Mouse (Mus musculus) limb, embryonic 13.5 days (tissue): ENCODE measurements around the gene Flt3l. TPM values are rescaled to one million over a fixed set of nuclear protein-coding genes. Genes with fewer than 3 reads are reported as not detected.
"Not testable (repeated sequence)": the region's sequence is repeated elsewhere in the genome, so short reads cannot be mapped to it uniquely, and the experiment has no call there.

ENCODE experiments used
- ATAC-seq: fragments of 200-750 bp; cut with Nextera tagmentation; 2 replicates; pipeline ENCODE4 v1.8.0; 2017; ENCODE audit warnings: low read depth, moderate number of reproducible peaks, moderate TSS enrichment; ENCODE audit not compliant: low FRiP score
- H3K27ac ChIP-seq: fragments of 300-500 bp; sonication (generic); 2 replicates; pipeline ENCODE4 v1.5.1; 2015; ENCODE audit warnings: inconsistent platforms, mild to moderate bottlenecking, moderate library complexity
- H3K27me3 ChIP-seq: fragments of 300-500 bp; sonication (generic); 2 replicates; pipeline ENCODE4 v1.6.1; 2015; ENCODE audit warnings: mild to moderate bottlenecking, inconsistent platforms
- H3K36me3 ChIP-seq: fragments of 300-500 bp; sonication (generic); 2 replicates; pipeline ENCODE4 v1.6.1; 2015; ENCODE audit warnings: inconsistent platforms, mild to moderate bottlenecking, moderate library complexity
- H3K4me1 ChIP-seq: fragments of 300-500 bp; sonication (generic); 2 replicates; pipeline ENCODE4 v1.6.1; 2015; ENCODE audit warnings: inconsistent platforms
- H3K4me2 ChIP-seq: fragments of 300-500 bp; sonication (generic); replicated peaks from 2 replicates; pipeline ENCODE4 v1.6.1; 2015; ENCODE audit warnings: inconsistent platforms, mild to moderate bottlenecking, moderate library complexity
- H3K4me3 ChIP-seq: fragments of 300-500 bp; sonication (generic); 2 replicates; pipeline ENCODE4 v1.5.1; 2015; ENCODE audit warnings: moderate library complexity, mild to moderate bottlenecking, inconsistent platforms
- H3K9ac ChIP-seq: fragments of 300-500 bp; sonication (generic); 2 replicates; pipeline ENCODE4 v1.6.1; 2015; ENCODE audit warnings: mild to moderate bottlenecking, inconsistent platforms
- H3K9me3 ChIP-seq: fragments of 300-500 bp; sonication (generic); 2 replicates; pipeline ENCODE4 v1.6.1; 2016; ENCODE audit warnings: inconsistent platforms
- WGBS: fragments of 180-500 bp; shearing (Covaris S2); methylation state at CpG from one replicate; pipeline ENCODE4 v1.1.7; 2015; 5-methylcytosine and 5-hydroxymethylcytosine counted together
- polyA plus RNA-seq: library from polyadenylated mRNA; unstranded; fragments of >200 nt; fragmentation: Nextera tagmentation; extraction: Ambion mirVana; gene quantifications from 2 replicates; pipeline ENCODE4 v1.2.1, GENCODE M21; 2015

The Flt3l gene
- polyA plus RNA-seq, 1 experiment from 2014 or later = 1.2 TPM

GRCm38 (mm10) chr7:45118336-45118735, 17.9 kb downstream of the Flt3l start:
- H3K9ac ChIP-seq = no peak overlapping the region
- 91% methylated on average over 6 of the region's 6 CpGs for WGBS
- H3K4me3 ChIP-seq = no peak overlapping the region
- no peak overlapping the region for H3K4me2 ChIP-seq
- no peaks in the 10 kb centered on the region for H3K27me3 ChIP-seq
- no peak overlapping the region for H3K27ac ChIP-seq
- peaks cover 57% of the 10 kb centered on the region for H3K36me3 ChIP-seq
- no peaks in the 10 kb centered on the region for H3K9me3 ChIP-seq
- peaks cover 21% of the 10 kb centered on the region for H3K4me1 ChIP-seq
- no peak for ATAC-seq

GRCm38 (mm10) chr7:45117566-45117965, 18.7 kb downstream of the Flt3l start:
- WGBS = 85% methylated on average over 8 of the region's 8 CpGs
- no peaks in the 10 kb centered on the region for H3K9me3 ChIP-seq
- no peak for ATAC-seq
- H3K4me3 ChIP-seq = no peak overlapping the region
- no peak overlapping the region for H3K27ac ChIP-seq
- peaks cover 50% of the 10 kb centered on the region for H3K36me3 ChIP-seq
- no peaks in the 10 kb centered on the region for H3K27me3 ChIP-seq
- no peak overlapping the region for H3K9ac ChIP-seq
- peaks cover 14% of the 10 kb centered on the region for H3K4me1 ChIP-seq
- H3K4me2 ChIP-seq = no peak overlapping the region

GRCm38 (mm10) chr7:45113476-45113875, 22.8 kb downstream of the Flt3l start:
- Histone ChIP-seq H3K27ac (no peak overlapping the region), H3K4me3 (no peak overlapping the region), H3K4me1 (no peaks in the 10 kb centered on the region), H3K36me3 (peaks cover 11% of the 10 kb centered on the region; the same call in 1 of the 2 replicates), H3K27me3 (no peaks in the 10 kb centered on the region), H3K4me2 (no peak overlapping the region), H3K9me3 (no peaks in the 10 kb centered on the region), H3K9ac (no peak overlapping the region)
- 69% methylated on average over 2 of the region's 2 CpGs for WGBS
- ATAC-seq = no peak

- no peak overlapping the region for H3K27ac ChIP-seq
- H3K9me3 ChIP-seq = no peaks in the 10 kb centered on the region
- no peaks in the 10 kb centered on the region for H3K4me1 ChIP-seq
- H3K9ac ChIP-seq = no peak overlapping the region
- H3K4me2 ChIP-seq = no peak overlapping the region
- 65% methylated on average over 3 of the region's 3 CpGs for WGBS
- no peaks in the 10 kb centered on the region for H3K27me3 ChIP-seq
- no peak overlapping the region for H3K4me3 ChIP-seq
- H3K36me3 ChIP-seq = peaks cover 1% of the 10 kb centered on the region; the same call in 1 of the 2 replicates
- no peak for ATAC-seq
These were observed 23.7 kb downstream of the Flt3l start for GRCm38 (mm10) chr7:45112529-45112928.

GRCm38 (mm10) chr7:45111940-45112339, 24.3 kb downstream of the Flt3l start:
- Histone ChIP-seq H3K27ac (no peak overlapping the region), H3K27me3 (no peaks in the 10 kb centered on the region), H3K9ac (no peak overlapping the region), H3K9me3 (no peaks in the 10 kb centered on the region), H3K4me1 (no peaks in the 10 kb centered on the region), H3K4me2 (no peak overlapping the region), H3K36me3 (no peaks in the 10 kb centered on the region), H3K4me3 (no peak overlapping the region)
- ATAC-seq = no peak
- WGBS = 61% methylated on average over 2 of the region's 2 CpGs

GRCm38 (mm10) chr7:45110089-45110488, 26.1 kb downstream of the Flt3l start:
- H3K4me2 ChIP-seq, H3K27ac ChIP-seq, H3K9ac ChIP-seq, H3K4me3 ChIP-seq, H3K4me1 ChIP-seq, H3K27me3 ChIP-seq, H3K9me3 ChIP-seq, ATAC-seq, H3K36me3 ChIP-seq: not testable (repeated sequence)
- WGBS = 91% methylated on average over 4 of the region's 4 CpGs

GRCm38 (mm10) chr7:45107052-45107645, 29.1 kb downstream of the Flt3l start:
- H3K4me2 ChIP-seq = no peak overlapping the region
- H3K27me3 ChIP-seq = no peaks in the 10 kb centered on the region
- no peak for ATAC-seq
- WGBS = 68% methylated on average over 5 of the region's 5 CpGs
- no peak overlapping the region for H3K27ac ChIP-seq
- no peaks in the 10 kb centered on the region for H3K9me3 ChIP-seq
- H3K4me1 ChIP-seq = peaks cover 21% of the 10 kb centered on the region
- H3K36me3 ChIP-seq = no peaks in the 10 kb centered on the region
- no peak overlapping the region for H3K9ac ChIP-seq
- H3K4me3 ChIP-seq = no peak overlapping the region

GRCm38 (mm10) chr7:45106441-45106840, 29.8 kb downstream of the Flt3l start:
- H3K4me3 ChIP-seq = no peak overlapping the region
- no peaks in the 10 kb centered on the region for H3K9me3 ChIP-seq
- no peaks in the 10 kb centered on the region for H3K36me3 ChIP-seq
- 44% methylated on average over 6 of the region's 6 CpGs for WGBS
- H3K27me3 ChIP-seq = no peaks in the 10 kb centered on the region
- H3K4me2 ChIP-seq = no peak overlapping the region
- peaks cover 24% of the 10 kb centered on the region for H3K4me1 ChIP-seq
- H3K9ac ChIP-seq = no peak overlapping the region
- ATAC-seq = no peak
- no peak overlapping the region for H3K27ac ChIP-seq

GRCm38 (mm10) chr7:45105491-45105890, 30.7 kb downstream of the Flt3l start:
- Histone ChIP-seq H3K27me3 (no peaks in the 10 kb centered on the region), H3K9ac (no peak overlapping the region), H3K36me3 (no peaks in the 10 kb centered on the region), H3K4me1 (peaks cover 24% of the 10 kb centered on the region), H3K4me3 (no peak overlapping the region), H3K4me2 (no peak overlapping the region), H3K9me3 (no peaks in the 10 kb centered on the region), H3K27ac (no peak overlapping the region)
- ATAC-seq = no peak
- 69% methylated on average over 8 of the region's 8 CpGs for WGBS

GRCm38 (mm10) chr7:45104941-45105340, 31.3 kb downstream of the Flt3l start:
- WGBS = 71% methylated on average over 5 of the region's 5 CpGs
- peaks cover 24% of the 10 kb centered on the region for H3K4me1 ChIP-seq
- H3K27ac ChIP-seq = no peak overlapping the region
- H3K4me3 ChIP-seq = no peak overlapping the region
- H3K27me3 ChIP-seq = no peaks in the 10 kb centered on the region
- H3K4me2 ChIP-seq = no peak overlapping the region
- no peaks in the 10 kb centered on the region for H3K9me3 ChIP-seq
- H3K36me3 ChIP-seq = no peaks in the 10 kb centered on the region
- ATAC-seq = no peak
- H3K9ac ChIP-seq = no peak overlapping the region

GRCm38 (mm10) chr7:45103652-45104180, 32.5 kb downstream of the Flt3l start, which contains the start of gene Fcgrt:
Gene Fcgrt, minus strand, starts transcription at chr7:45103851.
- Histone ChIP-seq H3K27me3 (no peaks in the 10 kb centered on the region), H3K27ac (peak within 1 kb of the TSS; percentile 92), H3K36me3 (peaks cover 2% of the 10 kb centered on the region), H3K4me1 (peaks cover 24% of the 10 kb centered on the region), H3K4me3 (peak within 1 kb of the TSS; percentile 34), H3K4me2 (peak within 1 kb of the TSS; percentile 59), H3K9me3 (no peaks in the 10 kb centered on the region), H3K9ac (peak within 1 kb of the TSS; percentile 61)
- ATAC-seq = peak; percentile 90
- 33% methylated on average over 7 of the region's 7 CpGs for WGBS

GRCm38 (mm10) chr7:45102940-45103585, 33.2 kb downstream of the Flt3l start:
- ATAC-seq = no peak
- peak overlapping the region; percentile 61 for H3K9ac ChIP-seq
- H3K4me3 ChIP-seq = peak overlapping the region; percentile 34
- H3K4me1 ChIP-seq = peaks cover 24% of the 10 kb centered on the region
- peak overlapping the region; percentile 92 for H3K27ac ChIP-seq
- WGBS = 66% methylated on average over 9 of the region's 9 CpGs
- H3K36me3 ChIP-seq = peaks cover 9% of the 10 kb centered on the region
- no peaks in the 10 kb centered on the region for H3K9me3 ChIP-seq
- no peaks in the 10 kb centered on the region for H3K27me3 ChIP-seq
- peak overlapping the region; percentile 59 for H3K4me2 ChIP-seq
